Mouse (Mus musculus) kidney, embryonic 14.5 days (tissue): ENCODE results near the gene Gabrr2. TPM values are rescaled to one million over a fixed set of nuclear protein-coding genes. Genes with fewer than 3 reads are reported as not detected.
A peak's percentile ranks its signal among the peaks of the same experiment; 100 is the strongest.

Experiments
- ATAC-seq: fragments of 200-750 bp; cut with Nextera tagmentation; 2 replicates; pipeline ENCODE4 v1.8.0; 2017; ENCODE audit warnings: moderate number of reproducible peaks, mild to moderate bottlenecking, moderate TSS enrichment, moderate library complexity; ENCODE audit not compliant: low FRiP score, low TSS enrichment
- H3K27ac ChIP-seq: fragments of 300-500 bp; sonication (generic); 2 replicates; pipeline ENCODE4 v1.5.1; 2014; ENCODE audit warnings: low read depth, mild to moderate bottlenecking, low read length, moderate library complexity, mixed read lengths
- H3K27me3 ChIP-seq: fragments of 300-500 bp; sonication (generic); 2 replicates; pipeline ENCODE4 v1.6.1; 2014; ENCODE audit warnings: mild to moderate bottlenecking, low read length; ENCODE audit not compliant: control insufficient read depth, insufficient read depth
- H3K36me3 ChIP-seq: fragments of 300-500 bp; sonication (generic); 2 replicates; pipeline ENCODE4 v1.6.1; 2014; ENCODE audit warnings: low read length, mixed read lengths; ENCODE audit not compliant: control insufficient read depth, insufficient read depth
- H3K4me1 ChIP-seq: fragments of 300-500 bp; sonication (generic); 2 replicates; pipeline ENCODE4 v1.6.1; 2014; ENCODE audit warnings: low read length, mixed read lengths; ENCODE audit not compliant: control insufficient read depth, insufficient read depth
- H3K4me2 ChIP-seq: fragments of 300-500 bp; sonication (generic); replicated peaks from 2 replicates; pipeline ENCODE4 v1.6.1; 2014; ENCODE audit warnings: low read depth, mild to moderate bottlenecking, low read length
- H3K4me3 ChIP-seq: fragments of 300-500 bp; sonication (generic); 2 replicates; pipeline ENCODE4 v1.5.1; 2014; ENCODE audit warnings: mild to moderate bottlenecking, low read length
- H3K9ac ChIP-seq: fragments of 300-500 bp; sonication (generic); 2 replicates; pipeline ENCODE4 v1.6.1; 2014; ENCODE audit warnings: low read depth, mild to moderate bottlenecking, low read length, moderate library complexity
- H3K9me3 ChIP-seq: fragments of 300-500 bp; sonication (generic); 2 replicates; pipeline ENCODE4 v1.6.1; 2016; ENCODE audit warnings: low read length; ENCODE audit not compliant: control insufficient read depth
- WGBS: fragments of 180-500 bp; shearing (Covaris S2); extraction: QIAGEN DNeasy Blood & Tissue Kit; methylation state at CpG from one replicate; pipeline ENCODE4 v1.1.7; 2014; 5-methylcytosine and 5-hydroxymethylcytosine counted together
- polyA plus RNA-seq: library from polyadenylated mRNA; unstranded; fragments of >200 nt; fragmentation: Nextera tagmentation; extraction: Ambion mirVana; gene quantifications from 2 replicates; pipeline ENCODE4 v1.2.1, GENCODE M21; 2014

The Gabrr2 gene
- polyA plus RNA-seq, 1 experiment from 2014 or later: not detected

DNA sequence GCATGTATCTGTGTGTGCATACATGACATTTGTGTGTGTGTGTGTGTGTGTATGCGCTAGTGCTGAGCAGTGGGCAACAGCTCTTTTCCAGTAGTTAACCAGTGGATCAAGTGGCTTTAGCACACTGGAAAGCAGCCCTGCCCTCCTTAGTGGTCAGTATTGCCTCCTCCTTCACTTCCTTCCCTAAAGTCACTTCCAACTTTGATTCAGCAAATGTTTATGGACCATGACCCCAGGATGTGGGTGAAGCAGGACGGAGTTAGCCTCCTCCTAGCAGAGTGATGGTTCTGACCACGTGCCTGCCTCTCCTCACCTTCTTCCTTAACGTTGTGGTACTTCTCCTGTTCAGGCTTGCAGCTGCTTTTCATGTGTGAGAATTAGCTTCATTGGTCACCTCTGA lies 23.0 kb upstream of the Gabrr2 start:
- Histone ChIP-seq H3K9ac (no peak overlapping the region), H3K9me3 (peaks cover 6% of the 10 kb centered on the region; the same call in 1 of the 2 replicates), H3K4me1 (no peaks in the 10 kb centered on the region), H3K36me3 (peaks cover 65% of the 10 kb centered on the region), H3K4me2 (no peak overlapping the region), H3K27me3 (no peaks in the 10 kb centered on the region), H3K4me3 (no peak overlapping the region), H3K27ac (no peak overlapping the region)
- 63% methylated on average over 4 of the region's 4 CpGs for WGBS
- ATAC-seq: no peak

DNA sequence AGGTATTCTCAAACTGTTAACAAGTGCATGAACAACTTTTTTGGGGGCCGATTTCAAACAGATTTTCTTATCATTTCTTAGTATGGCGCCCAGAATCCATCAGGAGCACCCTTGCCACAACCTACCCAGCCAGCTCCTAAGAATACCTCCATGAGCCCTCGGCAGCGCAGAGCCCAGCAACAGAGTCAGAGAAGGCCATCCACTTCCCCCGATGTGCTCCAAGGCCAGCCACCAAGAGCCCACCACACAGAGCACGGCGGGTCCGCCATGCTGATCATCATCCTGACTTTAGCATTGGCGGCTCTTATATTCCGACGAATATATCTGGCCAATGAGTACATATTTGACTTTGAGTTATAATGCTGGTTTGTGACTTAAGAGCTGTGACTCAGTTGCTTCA lies 13.2 kb upstream of the Gabrr2 start:
- Histone ChIP-seq H3K9ac (no peak overlapping the region), H3K9me3 (no peaks in the 10 kb centered on the region), H3K4me2 (no peak overlapping the region), H3K27ac (no peak overlapping the region), H3K36me3 (peaks cover 66% of the 10 kb centered on the region), H3K4me1 (no peaks in the 10 kb centered on the region), H3K27me3 (no peaks in the 10 kb centered on the region), H3K4me3 (no peak overlapping the region)
- no peak for ATAC-seq
- WGBS: 95% methylated on average over 11 of the region's 11 CpGs

DNA sequence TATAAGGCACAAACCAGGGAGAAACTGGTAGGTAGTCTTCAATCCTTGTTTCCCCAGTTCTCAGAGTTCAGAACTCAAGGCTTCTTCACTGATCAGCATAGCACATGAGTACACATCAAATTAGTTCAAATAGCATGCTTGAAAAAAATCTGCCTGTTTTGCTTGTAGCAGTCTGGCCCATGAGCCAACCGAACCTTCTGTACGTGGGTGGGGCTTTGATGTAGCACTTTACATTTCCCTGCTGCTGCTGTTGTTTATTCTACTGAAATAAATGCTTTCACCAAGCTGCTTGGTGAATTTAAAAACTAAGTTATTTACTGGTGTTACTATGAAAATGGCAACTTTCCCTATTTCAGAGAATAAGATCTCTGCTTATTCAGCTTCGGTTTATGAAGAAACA lies 10.7 kb upstream of the Gabrr2 start:
- ATAC-seq: no peak
- no peaks in the 10 kb centered on the region for H3K9me3 ChIP-seq
- no peak overlapping the region for H3K4me2 ChIP-seq
- no peak overlapping the region for H3K27ac ChIP-seq
- no peaks in the 10 kb centered on the region for H3K27me3 ChIP-seq
- no peak overlapping the region for H3K4me3 ChIP-seq
- no peak overlapping the region for H3K9ac ChIP-seq
- 89% methylated on average over 3 of the region's 3 CpGs for WGBS
- H3K4me1 ChIP-seq: no peaks in the 10 kb centered on the region
- H3K36me3 ChIP-seq: peaks cover 43% of the 10 kb centered on the region

DNA sequence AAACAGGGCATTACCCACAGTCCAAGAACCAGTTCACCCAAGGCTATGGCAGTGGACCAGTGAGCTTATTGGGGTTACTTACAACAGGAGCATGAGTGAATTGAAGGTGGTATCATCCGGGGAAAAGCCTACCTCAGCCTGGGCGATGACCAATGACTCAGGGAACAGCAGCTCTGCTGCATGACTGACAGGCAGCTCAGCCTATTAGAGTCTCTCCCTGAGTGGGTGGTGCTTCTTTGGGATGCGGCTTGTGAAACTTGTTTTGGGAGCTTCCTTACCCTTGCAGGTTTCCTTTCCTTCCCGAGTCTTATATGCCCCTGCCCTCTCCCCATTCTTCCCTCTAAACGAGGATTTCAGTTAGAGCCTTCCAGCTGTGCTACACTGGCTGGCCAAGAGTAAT lies 10.1 kb upstream of the Gabrr2 start:
- H3K27ac ChIP-seq: no peak overlapping the region
- no peaks in the 10 kb centered on the region for H3K27me3 ChIP-seq
- no peak overlapping the region for H3K9ac ChIP-seq
- H3K4me3 ChIP-seq: no peak overlapping the region
- no peaks in the 10 kb centered on the region for H3K9me3 ChIP-seq
- no peak overlapping the region for H3K4me2 ChIP-seq
- H3K36me3 ChIP-seq: peaks cover 39% of the 10 kb centered on the region
- ATAC-seq: no peak
- H3K4me1 ChIP-seq: no peaks in the 10 kb centered on the region
- 87% methylated on average over 5 of the region's 5 CpGs for WGBS

GRCm38 (mm10) chr4:33054426-33054825 lies 8.4 kb upstream of the Gabrr2 start:
- Histone ChIP-seq H3K4me2 (no peak overlapping the region), H3K27me3 (no peaks in the 10 kb centered on the region), H3K4me3 (no peak overlapping the region), H3K36me3 (peaks cover 24% of the 10 kb centered on the region), H3K9me3 (no peaks in the 10 kb centered on the region), H3K27ac (no peak overlapping the region), H3K4me1 (no peaks in the 10 kb centered on the region), H3K9ac (no peak overlapping the region)
- ATAC-seq: no peak

- 96% methylated on average over 1 of the region's 1 CpGs for WGBS
- Histone ChIP-seq H3K4me3 (no peak overlapping the region), H3K4me2 (no peak overlapping the region), H3K36me3 (peaks cover 9% of the 10 kb centered on the region; the same call in 1 of the 2 replicates), H3K9ac (no peak overlapping the region), H3K4me1 (no peaks in the 10 kb centered on the region), H3K27me3 (no peaks in the 10 kb centered on the region), H3K9me3 (no peaks in the 10 kb centered on the region), H3K27ac (no peak overlapping the region)
- ATAC-seq: no peak
Observed at GRCm38 (mm10) chr4:33056317-33056716, 6.5 kb upstream of the Gabrr2 start.

DNA sequence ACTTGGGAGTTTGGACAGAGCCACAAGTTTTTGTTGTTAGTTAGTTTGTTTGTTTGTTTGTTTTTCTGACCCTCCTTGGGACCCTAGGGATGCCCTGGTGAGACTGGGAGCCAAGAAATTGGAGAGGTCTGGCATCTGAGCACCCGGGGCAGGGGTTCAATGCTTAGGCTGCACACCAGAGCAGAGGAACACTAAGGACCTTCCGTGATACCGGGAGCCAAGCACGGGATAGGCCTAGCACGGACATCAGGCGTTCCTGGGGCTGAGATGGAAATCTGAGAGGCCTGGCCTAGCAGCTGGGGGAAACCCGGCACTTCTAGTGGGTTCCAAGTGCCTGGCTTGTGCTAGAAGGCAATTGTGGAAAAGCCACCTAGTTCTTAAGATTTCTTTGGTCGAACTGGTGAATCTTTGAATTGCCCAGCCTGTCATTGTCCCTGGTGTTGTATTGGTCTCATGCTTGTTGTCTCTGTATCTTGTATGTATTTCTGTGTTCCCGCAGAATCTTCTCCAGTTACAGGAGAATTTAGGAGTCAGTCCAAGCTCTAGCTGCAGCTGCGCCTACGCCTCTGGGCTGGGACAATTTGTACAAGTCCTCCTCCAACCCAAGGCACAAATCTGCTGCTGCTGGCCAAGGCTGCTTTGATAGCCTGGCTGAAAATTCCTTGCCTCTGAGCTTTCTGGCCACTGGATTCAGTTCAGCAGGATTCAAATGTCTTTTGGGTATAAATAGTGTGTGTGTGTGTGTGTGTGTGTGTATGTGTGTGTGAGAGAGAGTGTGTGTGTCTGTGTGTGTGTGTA lies 4.7 kb upstream of the Gabrr2 start:
- H3K36me3 ChIP-seq: peaks cover 2% of the 10 kb centered on the region; the same call in 1 of the 2 replicates
- H3K9ac ChIP-seq: no peak overlapping the region
- H3K27ac ChIP-seq: no peak overlapping the region
- 48% methylated on average over 11 of the region's 11 CpGs for WGBS
- no peak overlapping the region for H3K4me3 ChIP-seq
- H3K9me3 ChIP-seq: no peaks in the 10 kb centered on the region
- ATAC-seq: peak; percentile 43; the same call in 1 of the 2 replicates
- H3K4me2 ChIP-seq: no peak overlapping the region
- H3K27me3 ChIP-seq: no peaks in the 10 kb centered on the region
- no peaks in the 10 kb centered on the region for H3K4me1 ChIP-seq

GRCm38 (mm10) chr4:33061158-33061557 lies 1.6 kb upstream of the Gabrr2 start:
- Histone ChIP-seq H3K9me3 (no peaks in the 10 kb centered on the region), H3K4me2 (no peak overlapping the region), H3K27me3 (no peaks in the 10 kb centered on the region), H3K27ac (no peak overlapping the region), H3K4me3 (no peak overlapping the region), H3K9ac (no peak overlapping the region), H3K36me3 (no peaks in the 10 kb centered on the region), H3K4me1 (no peaks in the 10 kb centered on the region)
- no peak for ATAC-seq
- 45% methylated on average over 7 of the region's 7 CpGs for WGBS

DNA sequence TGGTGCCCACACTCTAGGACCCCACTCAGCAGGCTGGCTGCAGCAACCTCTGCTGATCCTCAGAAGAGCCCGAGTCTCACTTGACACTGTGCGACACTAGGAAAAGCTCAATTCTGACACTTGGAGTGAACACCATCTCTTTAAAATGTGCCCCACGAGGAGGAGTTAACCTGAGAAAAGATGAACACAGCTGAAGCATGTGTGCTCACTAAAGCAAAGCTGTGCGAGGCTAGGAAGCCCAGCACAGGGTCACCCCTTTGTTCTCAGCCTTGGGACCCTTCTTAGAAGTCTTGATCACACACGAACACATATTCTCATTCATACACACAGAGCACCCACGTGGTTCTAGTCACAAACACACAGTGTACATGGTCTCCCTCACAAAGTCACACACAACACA lies 2.2 kb downstream of the Gabrr2 start:
- Histone ChIP-seq H3K27ac (no peak overlapping the region), H3K4me3 (no peak overlapping the region), H3K27me3 (no peaks in the 10 kb centered on the region), H3K4me1 (no peaks in the 10 kb centered on the region), H3K36me3 (no peaks in the 10 kb centered on the region), H3K9ac (no peak overlapping the region), H3K9me3 (no peaks in the 10 kb centered on the region), H3K4me2 (no peak overlapping the region)
- WGBS: 71% methylated on average over 6 of the region's 6 CpGs
- ATAC-seq: no peak
